Mouse (Mus musculus) urinary bladder, adult 18-20 months (tissue): ENCODE data around the gene Plekhm2.

Experiments
- DNase-seq, 2 experiments: peaks; one replicate each; pipeline ENCODE4 v3.0.0; 2022; ENCODE audit warnings: low spot score in 2 of 2, mixed read lengths in 2 of 2

Gene Plekhm2

DNA sequence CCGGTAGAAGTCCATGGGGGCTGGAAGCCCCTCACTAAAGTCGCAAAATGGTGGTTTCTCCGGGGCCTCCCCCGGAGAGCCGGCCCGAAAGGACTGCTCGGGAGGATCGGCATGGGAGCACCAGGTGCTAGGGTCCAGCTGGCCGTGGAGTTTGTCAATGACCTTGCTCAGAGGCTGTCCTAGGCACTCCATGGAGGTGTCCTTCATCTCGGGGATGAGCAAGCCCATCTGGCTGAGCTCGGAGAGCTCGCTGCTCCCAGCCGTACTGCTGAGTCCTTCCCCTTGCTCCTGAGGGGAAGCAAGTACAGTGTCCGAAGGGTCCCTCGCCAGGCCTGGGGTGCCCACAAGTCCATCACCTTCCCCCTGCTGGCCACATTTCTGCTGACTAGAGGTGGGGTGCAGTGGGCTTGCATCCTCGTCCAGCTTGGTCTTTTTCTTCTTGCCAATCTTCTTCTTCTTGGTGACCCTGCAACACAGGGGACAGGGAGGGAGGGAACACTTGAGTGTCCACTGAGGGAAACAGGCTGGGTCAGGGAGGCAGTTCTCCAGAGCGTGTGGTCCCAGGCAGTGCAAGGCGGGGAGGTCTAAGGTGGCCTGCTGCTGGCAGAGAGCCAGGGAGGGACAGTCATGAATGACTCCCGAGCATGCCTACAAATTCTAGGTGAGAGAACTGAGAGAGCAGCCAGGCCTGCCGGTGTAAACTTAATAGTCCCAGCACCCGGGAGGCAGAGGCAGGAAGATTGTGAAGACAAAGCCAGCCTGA lies 32.4 kb downstream of the Plekhm2 start:
- DNase-seq = no peak

DNA sequence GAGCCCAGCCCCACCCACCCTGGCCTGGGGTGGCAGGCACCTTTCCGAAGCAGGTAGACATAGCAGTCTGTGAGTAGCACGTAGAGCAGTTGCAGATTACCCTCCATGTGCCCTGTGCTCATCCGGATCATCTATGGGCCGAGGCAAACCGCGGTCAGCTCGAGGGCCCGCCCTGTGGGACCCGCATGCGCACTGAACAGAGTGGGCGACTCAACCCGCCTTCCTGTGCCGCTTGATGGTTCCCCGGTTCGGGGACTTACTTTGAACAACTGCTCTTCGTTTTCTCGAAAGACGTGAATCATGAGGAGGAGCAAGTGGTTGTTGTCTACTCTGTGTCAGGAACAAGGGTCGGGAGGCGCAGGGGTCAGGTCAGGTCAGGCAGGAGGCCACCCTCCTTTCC lies 33.4 kb downstream of the Plekhm2 start:
- DNase-seq = no peak

GRCm38 (mm10) chr4:141630021-141630420 lies 34.7 kb downstream of the Plekhm2 start:
- no peak for DNase-seq

- no peak for DNase-seq
These were observed 36.0 kb downstream of the Plekhm2 start for GRCm38 (mm10) chr4:141628661-141629060.

GRCm38 (mm10) chr4:141627502-141627901 lies 37.2 kb downstream of the Plekhm2 start:
- no peak for DNase-seq

DNA sequence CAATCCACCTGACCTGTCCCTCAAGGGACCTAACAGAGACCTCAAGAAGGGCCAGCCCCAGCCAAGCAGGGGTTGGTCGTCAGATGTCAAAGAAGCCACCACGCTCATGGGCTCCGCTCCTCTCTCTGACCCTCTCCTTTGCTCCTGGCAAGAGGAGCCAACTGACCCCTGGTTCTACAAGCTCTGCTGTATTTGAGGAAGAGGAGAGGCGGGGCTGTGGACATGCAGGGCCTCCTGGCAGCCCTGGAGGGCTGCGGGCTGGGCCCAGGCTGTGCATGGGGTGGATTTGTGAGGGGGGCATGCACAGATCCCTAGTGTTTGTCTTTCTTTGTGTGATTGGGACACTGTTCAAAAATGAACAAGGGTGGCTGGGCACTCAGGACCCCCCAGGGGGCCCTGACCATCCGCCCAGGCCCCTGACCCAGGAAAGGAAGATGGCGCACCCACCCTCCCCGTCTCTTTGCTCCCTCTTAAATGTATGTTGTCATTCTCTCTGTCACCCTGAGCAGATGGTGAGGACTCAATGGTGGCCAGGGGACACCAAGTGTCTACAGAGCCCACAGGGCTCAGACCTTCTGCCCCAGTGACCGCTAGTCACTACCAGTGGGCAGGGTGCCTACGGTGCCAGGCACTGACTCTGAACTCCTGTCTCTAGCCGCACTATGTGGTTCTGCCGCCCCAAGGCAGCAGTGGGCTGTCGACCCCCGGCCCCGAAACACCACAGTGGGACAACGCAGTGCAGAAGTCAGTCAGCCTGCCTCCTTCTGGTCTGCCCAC lies 38.7 kb downstream of the Plekhm2 start:
- DNase-seq = no peak

GRCm38 (mm10) chr4:141624983-141625773 lies 39.5 kb downstream of the Plekhm2 start:
- DNase-seq = no peak

DNA sequence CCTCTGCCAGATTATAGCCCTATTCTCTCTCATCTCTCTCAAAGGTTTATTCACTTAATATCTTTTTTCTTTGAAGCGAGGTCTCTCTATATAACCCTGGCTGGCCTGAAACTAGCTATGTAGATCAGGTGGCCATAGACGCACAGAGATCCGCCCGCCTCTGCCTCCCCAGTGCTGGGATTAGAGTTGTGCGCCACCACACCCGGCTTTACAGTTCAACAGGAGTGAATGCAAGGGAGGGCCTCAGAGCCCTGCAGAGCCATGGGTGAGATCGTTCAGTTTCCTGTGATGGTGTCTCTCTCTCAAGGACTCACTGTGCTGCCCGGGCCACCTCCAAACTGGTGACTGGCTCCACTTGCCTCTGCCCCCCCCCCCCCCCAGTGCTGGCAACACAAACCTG lies 40.6 kb downstream of the Plekhm2 start:
- no peak for DNase-seq

- DNase-seq = no peak
These were observed 41.0 kb downstream of the Plekhm2 start, which contains the start of gene Slc25a34 for GRCm38 (mm10) chr4:141623666-141624065. TSS of gene Slc25a34 (minus strand) at chr4:141623821.

GRCm38 (mm10) chr4:141623037-141623436 lies 41.7 kb downstream of the Plekhm2 start:
- DNase-seq = no peak

- no peak for DNase-seq
These were observed 42.1 kb downstream of the Plekhm2 start for GRCm38 (mm10) chr4:141622580-141622979.

- DNase-seq = no peak
These were observed 42.6 kb downstream of the Plekhm2 start for GRCm38 (mm10) chr4:141622091-141622490.

GRCm38 (mm10) chr4:141621297-141621696 lies 43.4 kb downstream of the Plekhm2 start:
- no peak for DNase-seq

GRCm38 (mm10) chr4:141619299-141619883 lies 45.3 kb downstream of the Plekhm2 start:
- DNase-seq = no peak

GRCm38 (mm10) chr4:141618565-141619243 lies 46.0 kb downstream of the Plekhm2 start, which contains the start of gene Tmem82:
TSS of gene Tmem82 (minus strand) at chr4:141618633.
- DNase-seq = no peak

DNA sequence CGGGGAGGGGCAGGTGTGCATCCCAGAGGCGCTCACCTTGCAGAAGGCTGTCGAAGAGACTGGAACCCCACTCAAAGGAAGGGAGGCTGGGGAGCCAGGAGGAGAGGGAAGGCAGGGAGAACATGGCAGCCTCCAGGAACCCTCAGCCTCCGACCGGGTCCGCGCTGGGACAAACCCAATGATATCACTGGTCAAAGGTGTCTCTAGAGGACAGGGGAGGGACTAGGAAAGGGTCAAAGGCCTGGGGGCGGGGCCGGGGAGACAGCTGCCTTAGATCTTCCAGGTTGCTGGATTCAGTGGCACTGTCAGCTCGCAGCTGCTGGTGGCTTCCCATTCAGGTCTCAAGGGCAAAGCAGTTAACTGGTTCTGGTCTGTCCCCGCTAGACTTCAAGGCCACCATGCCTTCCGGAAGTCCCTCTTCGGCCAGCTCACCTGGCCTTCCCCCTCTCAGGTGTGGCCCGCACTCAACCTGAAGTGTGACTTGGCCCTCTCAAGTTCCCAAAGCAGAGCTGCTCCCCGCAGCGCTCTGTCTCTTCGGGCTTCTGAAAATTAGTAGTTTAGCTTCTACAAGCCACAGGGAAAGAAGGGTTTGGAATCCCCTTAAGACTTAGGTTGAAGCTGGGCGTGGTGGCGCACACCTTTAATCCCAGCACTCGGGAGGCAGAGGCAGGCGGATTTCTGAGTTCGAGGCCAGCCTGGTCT lies 46.7 kb downstream of the Plekhm2 start:
- DNase-seq = no peak

DNA sequence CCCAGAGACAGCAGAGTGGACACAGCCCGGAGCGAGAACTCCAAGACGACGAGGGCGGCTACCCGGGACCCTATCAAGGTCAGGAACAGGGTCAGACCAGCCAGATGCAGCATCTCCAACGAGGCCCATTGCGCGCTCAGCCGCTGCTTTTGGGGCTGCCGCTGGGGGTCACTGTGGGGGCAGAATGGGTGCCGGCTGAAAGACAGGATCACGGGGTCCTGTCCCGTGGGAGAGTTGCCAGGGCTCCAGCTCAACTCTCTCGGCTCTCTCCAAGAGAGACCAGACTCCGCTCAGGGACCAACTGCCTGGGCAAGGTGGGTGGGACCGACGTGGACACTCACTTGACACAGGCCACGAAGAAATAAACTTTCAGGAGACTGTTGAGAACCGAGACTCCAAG lies 47.4 kb downstream of the Plekhm2 start:
- DNase-seq = peak in 1 of 2 experiments; percentile 54

DNA sequence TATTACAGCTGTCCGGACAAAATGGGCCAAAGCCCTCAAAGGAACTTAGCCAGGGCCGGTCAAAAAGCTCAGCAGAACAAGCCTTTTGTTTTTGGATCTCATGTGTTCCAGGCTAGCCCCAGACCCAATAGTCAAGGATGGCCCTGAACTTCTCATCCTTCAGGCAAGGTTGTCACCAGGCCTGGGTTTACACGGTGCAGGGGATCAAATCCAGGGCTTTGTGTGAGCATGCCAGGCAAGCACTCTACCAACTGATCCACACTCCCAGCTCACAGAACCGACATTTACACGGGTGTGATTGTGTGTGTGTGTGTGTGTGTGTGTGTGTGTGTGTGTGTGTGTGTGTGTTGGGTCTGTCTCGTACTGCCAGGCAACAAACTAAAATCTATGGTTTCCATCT lies 47.9 kb downstream of the Plekhm2 start:
- DNase-seq = no peak

DNA sequence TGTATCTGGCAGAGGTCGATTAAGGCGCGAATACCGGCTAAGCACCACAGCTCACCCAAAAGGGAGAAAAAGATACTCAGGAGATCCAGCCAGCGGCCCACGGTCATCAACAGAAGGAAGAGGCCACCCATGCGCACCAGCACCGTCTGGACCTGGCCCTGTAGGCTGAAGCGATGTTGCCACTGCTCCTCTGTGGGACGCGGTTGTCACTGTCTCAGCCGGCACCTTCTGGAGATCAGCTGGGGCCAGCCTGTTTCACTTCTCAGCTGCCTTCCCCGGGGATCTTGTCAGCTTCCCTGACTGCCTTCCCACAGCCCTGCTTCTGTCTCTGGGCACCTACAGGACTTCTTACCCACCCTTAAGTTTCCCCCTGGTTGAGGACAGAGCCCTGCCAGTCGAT lies 49.8 kb downstream of the Plekhm2 start:
- no peak for DNase-seq

GRCm38 (mm10) chr4:141609538-141609937 lies 55.2 kb downstream of the Plekhm2 start:
- DNase-seq = no peak

GRCm38 (mm10) chr4:141605861-141606260 lies 58.8 kb downstream of the Plekhm2 start, which contains the start of gene Fblim1:
TSS of gene Fblim1 (minus strand) at chr4:141606096.
- no peak for DNase-seq
